Mouse (Mus musculus): Measurements from ENCODE around the gene Sntb2. TPM values are rescaled to one million over a fixed set of nuclear protein-coding genes. Genes with fewer than 3 reads are reported as not detected.

Sntb2 gene
- polyA plus RNA-seq (2015; fragmentation: Nextera tagmentation; extraction: Ambion mirVana) = 2.8 and 4.8 TPM in 2 replicates

- H3K9me3 ChIP-seq (ENCODE audit: control insufficient read depth, low read length) = no peaks in the 10 kb centered on the region
- peaks cover 17% of the 10 kb centered on the region for H3K4me1 ChIP-seq (replicated peaks; ENCODE audit: control insufficient read depth, insufficient read depth, low read length)
- WGBS = under 1% methylated on average over 37 of the region's 41 CpGs
- H3K4me2 ChIP-seq (ENCODE audit: low read length) = peak within 1 kb of the TSS; percentile 90
- peak within 1 kb of the TSS; percentile 61 for H3K27ac ChIP-seq (ENCODE audit: low read length)
- peak; percentile 87 for ATAC-seq
- H3K27me3 ChIP-seq (replicated peaks; ENCODE audit: control insufficient read depth, insufficient read depth, low read length) = peaks cover 37% of the 10 kb centered on the region
- peak within 1 kb of the TSS; percentile 84 for H3K9ac ChIP-seq (replicated peaks; ENCODE audit: low read depth, low read length)
- peak within 1 kb of the TSS; percentile 73 for H3K4me3 ChIP-seq (replicated peaks; ENCODE audit: low read length)
- H3K36me3 ChIP-seq (ENCODE audit: control insufficient read depth, insufficient read depth) = no peaks in the 10 kb centered on the region
Measured at GRCm38 (mm10) chr8:106935324-106935869, at the start of gene Sntb2. Sntb2 (plus strand) TSS chr8:106935750.

GRCm38 (mm10) chr8:106887336-106888189 lies 48.0 kb upstream of the Sntb2 start:
- no peak overlapping the region for H3K27ac ChIP-seq (ENCODE audit: low read length)
- ATAC-seq = peak; percentile 87
- no peaks in the 10 kb centered on the region for H3K9me3 ChIP-seq (ENCODE audit: control insufficient read depth, low read length)
- WGBS = 43% methylated on average over 5 of the region's 5 CpGs
- H3K36me3 ChIP-seq (ENCODE audit: control insufficient read depth, insufficient read depth) = peaks cover 9% of the 10 kb centered on the region
- H3K4me2 ChIP-seq (ENCODE audit: low read length) = no peak overlapping the region
- H3K9ac ChIP-seq (replicated peaks; ENCODE audit: low read depth, low read length) = no peak overlapping the region
- H3K27me3 ChIP-seq (replicated peaks; ENCODE audit: control insufficient read depth, insufficient read depth, low read length) = no peaks in the 10 kb centered on the region
- no peak overlapping the region for H3K4me3 ChIP-seq (replicated peaks; ENCODE audit: low read length)
- H3K4me1 ChIP-seq (replicated peaks; ENCODE audit: control insufficient read depth, insufficient read depth, low read length) = peaks cover 11% of the 10 kb centered on the region

- Histone ChIP-seq H3K27me3 (replicated peaks; ENCODE audit: control insufficient read depth, insufficient read depth, low read length) (no peaks in the 10 kb centered on the region), H3K4me2 (ENCODE audit: low read length) (no peak overlapping the region), H3K36me3 (ENCODE audit: control insufficient read depth, insufficient read depth) (peaks cover 9% of the 10 kb centered on the region), H3K9me3 (ENCODE audit: control insufficient read depth, low read length) (no peaks in the 10 kb centered on the region), H3K27ac (ENCODE audit: low read length) (no peak overlapping the region), H3K9ac (replicated peaks; ENCODE audit: low read depth, low read length) (no peak overlapping the region), H3K4me3 (replicated peaks; ENCODE audit: low read length) (no peak overlapping the region), H3K4me1 (replicated peaks; ENCODE audit: control insufficient read depth, insufficient read depth, low read length) (peaks cover 11% of the 10 kb centered on the region)
- WGBS = 85% methylated on average over 3 of the region's 3 CpGs
- no peak for ATAC-seq
Measured at GRCm38 (mm10) chr8:106888803-106889202, 46.7 kb upstream of the Sntb2 start.

- H3K27me3 ChIP-seq (replicated peaks; ENCODE audit: control insufficient read depth, insufficient read depth, low read length) = no peaks in the 10 kb centered on the region
- H3K9ac ChIP-seq (replicated peaks; ENCODE audit: low read depth, low read length) = peak overlapping the region; percentile 89
- ATAC-seq = no peak
- H3K27ac ChIP-seq (ENCODE audit: low read length) = peak overlapping the region; percentile 91
- WGBS = 0% methylated on average over 15 of the region's 15 CpGs
- no peaks in the 10 kb centered on the region for H3K9me3 ChIP-seq (ENCODE audit: control insufficient read depth, low read length)
- H3K4me1 ChIP-seq (replicated peaks; ENCODE audit: control insufficient read depth, insufficient read depth, low read length) = peaks cover 19% of the 10 kb centered on the region
- H3K36me3 ChIP-seq (ENCODE audit: control insufficient read depth, insufficient read depth) = no peaks in the 10 kb centered on the region
- H3K4me2 ChIP-seq (ENCODE audit: low read length) = peak overlapping the region; percentile 71
- H3K4me3 ChIP-seq (replicated peaks; ENCODE audit: low read length) = peak overlapping the region; percentile 76
Measured at GRCm38 (mm10) chr8:106892210-106892805, 43.2 kb upstream of the Sntb2 start.

- peak overlapping the region; percentile 89 for H3K9ac ChIP-seq (replicated peaks; ENCODE audit: low read depth, low read length)
- H3K27me3 ChIP-seq (replicated peaks; ENCODE audit: control insufficient read depth, insufficient read depth, low read length) = no peaks in the 10 kb centered on the region
- peaks cover 19% of the 10 kb centered on the region for H3K4me1 ChIP-seq (replicated peaks; ENCODE audit: control insufficient read depth, insufficient read depth, low read length)
- no peaks in the 10 kb centered on the region for H3K9me3 ChIP-seq (ENCODE audit: control insufficient read depth, low read length)
- peak overlapping the region; percentile 71 for H3K4me2 ChIP-seq (ENCODE audit: low read length)
- H3K36me3 ChIP-seq (ENCODE audit: control insufficient read depth, insufficient read depth) = 0 out of 2 replicates have a peak, but pooled peaks cover 1% of the 10 kb centered on the region
- ATAC-seq = peak; percentile 81
- peak overlapping the region; percentile 76 for H3K4me3 ChIP-seq (replicated peaks; ENCODE audit: low read length)
- under 1% methylated on average over 41 of the region's 57 CpGs for WGBS
- H3K27ac ChIP-seq (ENCODE audit: low read length) = peak overlapping the region; percentile 91
Measured at GRCm38 (mm10) chr8:106892806-106893451, 42.6 kb upstream of the Sntb2 start.

- Histone ChIP-seq H3K27ac (ENCODE audit: low read length) (peak within 1 kb of the TSS; percentile 91), H3K9ac (replicated peaks; ENCODE audit: low read depth, low read length) (peak within 1 kb of the TSS; percentile 89), H3K4me3 (replicated peaks; ENCODE audit: low read length) (peak within 1 kb of the TSS; percentile 76), H3K4me2 (ENCODE audit: low read length) (peak within 1 kb of the TSS; percentile 72), H3K27me3 (replicated peaks; ENCODE audit: control insufficient read depth, insufficient read depth, low read length) (no peaks in the 10 kb centered on the region), H3K4me1 (replicated peaks; ENCODE audit: control insufficient read depth, insufficient read depth, low read length) (peaks cover 19% of the 10 kb centered on the region), H3K9me3 (ENCODE audit: control insufficient read depth, low read length) (no peaks in the 10 kb centered on the region), H3K36me3 (ENCODE audit: control insufficient read depth, insufficient read depth) (0 out of 2 replicates have a peak, but pooled peaks cover 4% of the 10 kb centered on the region)
- peak; percentile 97 for ATAC-seq
- under 1% methylated on average over 63 of the region's 63 CpGs for WGBS
Measured at GRCm38 (mm10) chr8:106893481-106894156, 41.9 kb upstream of the Sntb2 start, which contains the start of gene Utp4. Utp4 (plus strand) TSS chr8:106893636.

GRCm38 (mm10) chr8:106899473-106899872 lies 36.1 kb upstream of the Sntb2 start:
- Histone ChIP-seq H3K9me3 (ENCODE audit: control insufficient read depth, low read length) (no peaks in the 10 kb centered on the region), H3K27ac (ENCODE audit: low read length) (no peak overlapping the region), H3K27me3 (replicated peaks; ENCODE audit: control insufficient read depth, insufficient read depth, low read length) (no peaks in the 10 kb centered on the region), H3K4me1 (replicated peaks; ENCODE audit: control insufficient read depth, insufficient read depth, low read length) (peaks cover 3% of the 10 kb centered on the region; the same call in 1 of the 2 replicates), H3K4me2 (ENCODE audit: low read length) (no peak overlapping the region), H3K9ac (replicated peaks; ENCODE audit: low read depth, low read length) (no peak overlapping the region), H3K36me3 (ENCODE audit: control insufficient read depth, insufficient read depth) (peaks cover 13% of the 10 kb centered on the region; the same call in 1 of the 2 replicates), H3K4me3 (replicated peaks; ENCODE audit: low read length) (no peak overlapping the region)
- 90% methylated on average over 5 of the region's 5 CpGs for WGBS
- ATAC-seq = no peak

- 90% methylated on average over 17 of the region's 17 CpGs for WGBS
- no peak for ATAC-seq
- Histone ChIP-seq H3K9me3 (ENCODE audit: control insufficient read depth, low read length) (no peaks in the 10 kb centered on the region), H3K4me1 (replicated peaks; ENCODE audit: control insufficient read depth, insufficient read depth, low read length) (no peaks in the 10 kb centered on the region), H3K27me3 (replicated peaks; ENCODE audit: control insufficient read depth, insufficient read depth, low read length) (no peaks in the 10 kb centered on the region), H3K36me3 (ENCODE audit: control insufficient read depth, insufficient read depth) (peaks cover 26% of the 10 kb centered on the region), H3K27ac (ENCODE audit: low read length) (no peak overlapping the region), H3K4me3 (replicated peaks; ENCODE audit: low read length) (no peak overlapping the region), H3K9ac (replicated peaks; ENCODE audit: low read depth, low read length) (no peak overlapping the region), H3K4me2 (ENCODE audit: low read length) (no peak overlapping the region)
Measured at GRCm38 (mm10) chr8:106905727-106906480, 29.6 kb upstream of the Sntb2 start.
